Mouse (Mus musculus) heart, embryonic 16.5 days (tissue): Measurements from ENCODE around the gene Cryba4. TPM values are rescaled to one million over a fixed set of nuclear protein-coding genes. Genes with fewer than 3 reads are reported as not detected.

Source experiments
- ATAC-seq: fragments of 200-750 bp; cut with Nextera tagmentation; replicated peaks from 2 replicates; pipeline ENCODE4 v1.8.0; 2017; ENCODE audit warnings: moderate number of reproducible peaks; ENCODE audit not compliant: insufficient read depth, low FRiP score; ENCODE audit errors: extremely low read depth
- H3K27ac ChIP-seq: fragments of 300-500 bp; sonication (generic); 2 replicates; pipeline ENCODE4 v1.5.1; 2014; ENCODE audit warnings: mild to moderate bottlenecking, low read length, control low read depth, moderate library complexity
- H3K27me3 ChIP-seq: fragments of 300-500 bp; sonication (generic); 2 replicates; pipeline ENCODE4 v1.6.1; 2014; ENCODE audit warnings: low read length, mixed read lengths; ENCODE audit not compliant: control insufficient read depth, insufficient read depth
- H3K36me3 ChIP-seq: fragments of 300-500 bp; sonication (generic); 2 replicates; pipeline ENCODE4 v1.6.1; 2014; ENCODE audit not compliant: control insufficient read depth, insufficient read depth
- H3K4me1 ChIP-seq: fragments of 300-500 bp; sonication (generic); 2 replicates; pipeline ENCODE4 v1.6.1; 2014; ENCODE audit warnings: low read length, mixed read lengths; ENCODE audit not compliant: control insufficient read depth, insufficient read depth
- H3K4me2 ChIP-seq: fragments of 300-500 bp; sonication (generic); 2 replicates; pipeline ENCODE4 v1.6.1; 2014; ENCODE audit warnings: low read depth, mild to moderate bottlenecking, control low read depth, low read length
- H3K4me3 ChIP-seq: fragments of 300-500 bp; sonication (generic); 2 replicates; pipeline ENCODE4 v1.5.1; 2014; ENCODE audit warnings: mild to moderate bottlenecking, control low read depth, low read length
- H3K9ac ChIP-seq: fragments of 300-500 bp; sonication (generic); 2 replicates; pipeline ENCODE4 v1.6.1; 2014; ENCODE audit warnings: low read length, control low read depth
- H3K9me3 ChIP-seq: fragments of 300-500 bp; sonication (generic); replicated peaks from 2 replicates; pipeline ENCODE4 v1.6.1; 2016; ENCODE audit warnings: low read length; ENCODE audit not compliant: control insufficient read depth
- WGBS: fragments of 180-500 bp; shearing (Covaris S2); extraction: QIAGEN DNeasy Blood & Tissue Kit; methylation state at CpG from one replicate; pipeline ENCODE4 v1.1.7; 2014; 5-methylcytosine and 5-hydroxymethylcytosine counted together
- polyA plus RNA-seq: library from polyadenylated mRNA; unstranded; fragments of >200 nt; fragmentation: Nextera tagmentation; extraction: Ambion mirVana; gene quantifications from 2 replicates; pipeline ENCODE4 v1.2.1, GENCODE M21; 2015

The Cryba4 gene
- polyA plus RNA-seq, 1 experiment from 2014 or later = 1.6 TPM

DNA sequence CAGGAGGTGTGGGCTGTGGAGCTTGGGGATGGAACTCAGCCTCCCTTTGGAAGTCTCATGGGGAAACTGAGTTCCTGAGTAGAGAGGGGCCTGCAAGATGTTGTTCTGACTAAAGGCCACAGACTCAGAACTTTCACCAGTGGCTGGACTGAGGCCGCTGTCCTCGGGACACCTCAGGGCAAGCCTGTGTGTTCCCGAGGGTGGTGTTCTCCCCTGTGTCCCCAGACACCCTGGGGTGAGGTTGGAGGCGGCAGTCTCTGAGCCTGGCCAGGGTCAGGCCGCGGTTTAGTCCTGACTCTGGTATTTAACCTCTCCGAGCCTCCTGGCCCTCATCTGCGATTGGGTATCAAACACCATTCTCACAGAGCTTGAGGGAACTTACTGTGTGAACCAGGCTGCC, 43.2 kb upstream of the Cryba4 start:
- whole genome bisulfite sequencing = 74% methylated on average over 8 of the region's 8 CpGs
- Histone ChIP-seq H3K4me1 (peaks cover 40% of the 10 kb centered on the region), H3K4me2 (no peak overlapping the region), H3K27me3 (no peaks in the 10 kb centered on the region), H3K9me3 (no peaks in the 10 kb centered on the region), H3K36me3 (no peaks in the 10 kb centered on the region), H3K4me3 (no peak overlapping the region), H3K9ac (no peak overlapping the region), H3K27ac (no peak overlapping the region)
- no peak for ATAC-seq

- H3K27me3 ChIP-seq = no peaks in the 10 kb centered on the region
- peaks cover 42% of the 10 kb centered on the region for H3K4me1 ChIP-seq
- H3K4me3 ChIP-seq = no peak overlapping the region
- H3K9me3 ChIP-seq = no peaks in the 10 kb centered on the region
- H3K9ac ChIP-seq = no peak overlapping the region
- no peaks in the 10 kb centered on the region for H3K36me3 ChIP-seq
- no peak for ATAC-seq
- 47% methylated on average over 8 of the region's 8 CpGs for whole genome bisulfite sequencing
- H3K27ac ChIP-seq = no peak overlapping the region
- no peak overlapping the region for H3K4me2 ChIP-seq
These were observed 42.8 kb upstream of the Cryba4 start for GRCm38 (mm10) chr5:112295162-112295561.

DNA sequence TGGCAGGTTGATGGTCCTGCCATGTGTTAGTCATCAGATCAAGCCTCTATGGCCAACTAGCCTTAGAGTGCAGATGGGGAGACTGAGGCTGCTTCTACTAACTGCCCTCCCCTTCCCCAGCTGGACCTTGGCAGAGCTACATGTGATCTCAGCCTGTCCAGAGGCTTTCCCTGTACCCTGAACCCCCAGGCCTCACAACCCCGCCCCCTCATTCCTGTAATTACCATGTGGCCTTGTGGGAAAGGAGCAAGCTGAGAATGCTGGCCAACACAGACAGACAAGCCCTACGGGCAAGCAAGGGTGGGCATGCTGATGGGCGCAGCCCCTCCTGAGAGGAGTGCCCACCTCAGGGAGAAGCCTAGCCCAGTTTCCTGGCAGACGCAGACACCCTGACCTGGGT, 42.4 kb upstream of the Cryba4 start:
- Histone ChIP-seq H3K27me3 (no peaks in the 10 kb centered on the region), H3K36me3 (no peaks in the 10 kb centered on the region), H3K4me2 (no peak overlapping the region), H3K27ac (no peak overlapping the region), H3K4me1 (peaks cover 42% of the 10 kb centered on the region), H3K9ac (no peak overlapping the region), H3K4me3 (no peak overlapping the region), H3K9me3 (no peaks in the 10 kb centered on the region)
- 75% methylated on average over 4 of the region's 4 CpGs for WGBS
- ATAC-seq = no peak

- no peak overlapping the region for H3K4me3 ChIP-seq
- H3K9me3 ChIP-seq = no peaks in the 10 kb centered on the region
- peaks cover 41% of the 10 kb centered on the region for H3K4me1 ChIP-seq
- H3K9ac ChIP-seq = no peak overlapping the region
- H3K27ac ChIP-seq = no peak overlapping the region
- 57% methylated on average over 2 of the region's 2 CpGs for WGBS
- H3K36me3 ChIP-seq = no peaks in the 10 kb centered on the region
- ATAC-seq = no peak
- no peak overlapping the region for H3K4me2 ChIP-seq
- no peaks in the 10 kb centered on the region for H3K27me3 ChIP-seq
These were observed 41.5 kb upstream of the Cryba4 start for GRCm38 (mm10) chr5:112293800-112294199.

DNA sequence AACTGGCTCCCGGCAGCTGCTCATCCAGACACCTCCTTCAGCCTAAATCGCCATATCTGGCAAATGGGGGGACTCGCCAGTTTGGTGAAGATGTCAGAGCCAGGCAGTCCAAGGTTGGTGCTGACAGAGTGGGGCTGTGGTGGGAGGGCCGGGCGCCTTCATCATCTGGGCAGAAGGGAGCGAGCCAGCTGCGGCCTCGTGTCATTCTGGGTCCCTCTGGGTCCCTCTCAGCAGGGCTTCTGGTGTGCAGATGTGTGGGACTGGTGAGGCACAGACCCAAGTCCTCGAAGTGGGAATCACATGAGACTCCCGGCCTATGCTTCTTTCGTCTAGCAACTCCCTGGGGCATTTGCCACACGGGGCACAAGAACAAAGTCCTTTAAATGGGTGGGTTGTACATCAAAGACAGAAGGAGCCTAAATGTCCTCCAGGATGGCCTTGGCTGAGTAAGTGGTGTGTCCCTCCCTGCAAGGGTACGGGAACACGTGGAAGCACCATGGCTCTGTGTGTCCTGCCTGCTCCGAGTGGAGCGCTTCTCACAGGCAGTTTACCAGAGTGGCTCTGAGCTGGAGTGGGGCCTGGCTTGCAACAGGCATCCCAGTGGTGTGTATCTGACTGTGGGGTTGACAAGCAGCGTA, 40.1 kb upstream of the Cryba4 start:
- Histone ChIP-seq H3K4me2 (no peak overlapping the region), H3K27me3 (no peaks in the 10 kb centered on the region), H3K9ac (no peak overlapping the region), H3K27ac (no peak overlapping the region), H3K4me3 (no peak overlapping the region), H3K4me1 (peaks cover 38% of the 10 kb centered on the region), H3K9me3 (no peaks in the 10 kb centered on the region), H3K36me3 (no peaks in the 10 kb centered on the region)
- no peak for ATAC-seq
- WGBS = 76% methylated on average over 17 of the region's 17 CpGs

DNA sequence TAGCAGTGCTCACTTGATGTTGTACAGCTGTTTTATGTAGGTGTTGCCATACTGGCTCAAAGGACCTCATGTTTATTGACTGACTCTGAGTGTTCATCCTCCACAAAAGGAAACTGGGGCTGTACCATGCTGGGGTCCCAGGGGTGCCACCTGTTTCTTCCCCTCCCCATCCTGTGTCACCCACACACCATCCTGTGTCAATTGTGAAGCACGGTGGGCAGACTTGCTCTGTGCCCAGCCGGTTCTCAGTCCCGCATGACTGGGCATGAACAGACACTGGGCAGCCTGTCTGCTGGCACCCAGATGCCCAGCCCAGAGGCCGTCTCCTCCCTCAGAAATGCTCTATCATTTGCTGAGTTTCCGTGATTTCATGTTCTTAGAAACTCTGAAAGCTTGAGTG, 39.5 kb upstream of the Cryba4 start:
- Histone ChIP-seq H3K27ac (no peak overlapping the region), H3K27me3 (no peaks in the 10 kb centered on the region), H3K4me1 (peaks cover 33% of the 10 kb centered on the region), H3K4me3 (no peak overlapping the region), H3K4me2 (no peak overlapping the region), H3K36me3 (no peaks in the 10 kb centered on the region), H3K9me3 (no peaks in the 10 kb centered on the region), H3K9ac (no peak overlapping the region)
- WGBS = 83% methylated on average over 5 of the region's 5 CpGs
- ATAC-seq = no peak

- H3K36me3 ChIP-seq = no peaks in the 10 kb centered on the region
- H3K4me2 ChIP-seq = peak overlapping the region; percentile 47
- peaks cover 25% of the 10 kb centered on the region for H3K4me1 ChIP-seq
- 84% methylated on average over 8 of the region's 8 CpGs for WGBS
- H3K27me3 ChIP-seq = no peaks in the 10 kb centered on the region
- no peak overlapping the region for H3K27ac ChIP-seq
- H3K4me3 ChIP-seq = peak overlapping the region; percentile 28; the same call in 1 of the 2 replicates
- no peak for ATAC-seq
- no peaks in the 10 kb centered on the region for H3K9me3 ChIP-seq
- no peak overlapping the region for H3K9ac ChIP-seq
These were observed 38.2 kb upstream of the Cryba4 start for GRCm38 (mm10) chr5:112290536-112290880.

GRCm38 (mm10) chr5:112289819-112290535, 37.7 kb upstream of the Cryba4 start:
- Histone ChIP-seq H3K4me3 (peak overlapping the region; percentile 28), H3K9ac (peak overlapping the region; percentile 39; the same call in 1 of the 2 replicates), H3K4me2 (peak overlapping the region; percentile 47), H3K27ac (no peak overlapping the region), H3K27me3 (no peaks in the 10 kb centered on the region), H3K9me3 (no peaks in the 10 kb centered on the region), H3K4me1 (peaks cover 26% of the 10 kb centered on the region), H3K36me3 (no peaks in the 10 kb centered on the region)
- ATAC-seq = no peak
- 82% methylated on average over 16 of the region's 16 CpGs for WGBS

- Histone ChIP-seq H3K4me1 (peaks cover 34% of the 10 kb centered on the region), H3K36me3 (no peaks in the 10 kb centered on the region), H3K9ac (peak overlapping the region; percentile 55; the same call in 1 of the 2 replicates), H3K27ac (no peak overlapping the region), H3K4me2 (peak overlapping the region; percentile 47), H3K27me3 (no peaks in the 10 kb centered on the region), H3K9me3 (no peaks in the 10 kb centered on the region), H3K4me3 (peak overlapping the region; percentile 28)
- WGBS = 43% methylated on average over 6 of the region's 8 CpGs
- no peak for ATAC-seq
These were observed 36.9 kb upstream of the Cryba4 start for GRCm38 (mm10) chr5:112289236-112289635.
